Mouse (Mus musculus) thymus, adult 2 months (tissue): ENCODE measurements around the gene Agmat. TPM values are rescaled to one million over a fixed set of nuclear protein-coding genes. Genes with fewer than 3 reads are reported as not detected.

Experiments used
- DNase-seq: peaks from one replicate; pipeline ENCODE4 v3.0.0; 2021
- H3K27ac ChIP-seq: fragments of 200-500 bp; 2 replicates; pipeline ENCODE4 v1.5.1; 2012; ENCODE audit warnings: low read length, control low read depth; ENCODE audit not compliant: control insufficient read depth, insufficient read depth
- H3K27me3 ChIP-seq: fragments of 200-500 bp; 2 replicates; pipeline ENCODE4 v1.6.1; 2012; ENCODE audit warnings: mild to moderate bottlenecking, low read length, moderate library complexity, mixed read lengths; ENCODE audit not compliant: control insufficient read depth, insufficient read depth
- H3K36me3 ChIP-seq: fragments of 200-500 bp; 2 replicates; pipeline ENCODE4 v1.6.1; 2012; ENCODE audit warnings: mild to moderate bottlenecking, low read length, moderate library complexity; ENCODE audit not compliant: control insufficient read depth, insufficient read depth
- H3K4me1 ChIP-seq: fragments of 200-500 bp; replicated peaks from 2 replicates; pipeline ENCODE4 v1.6.1; 2012; ENCODE audit warnings: low read length; ENCODE audit not compliant: control insufficient read depth, insufficient read depth
- H3K4me3 ChIP-seq: fragments of 200-500 bp; 2 replicates; pipeline ENCODE4 v1.5.1; 2012; ENCODE audit warnings: mild to moderate bottlenecking, low read length, control low read depth, moderate library complexity; ENCODE audit not compliant: control insufficient read depth, insufficient read depth
- CTCF ChIP-seq: fragments of 200-500 bp; IDR thresholded peaks from 2 replicates; pipeline ENCODE4 v1.5.1; 2012; ENCODE audit warnings: mild to moderate bottlenecking, control low read depth, low read length, moderate library complexity, borderline replicate concordance; ENCODE audit not compliant: control insufficient read depth, poor library complexity, insufficient read depth; ENCODE audit errors: extremely low read depth
- POLR2A ChIP-seq: fragments of 200-500 bp; IDR thresholded peaks from 2 replicates; pipeline ENCODE4 v1.6.1; 2012; ENCODE audit warnings: mild to moderate bottlenecking, low read length, control low read depth, moderate library complexity; ENCODE audit not compliant: control insufficient read depth, poor library complexity, insufficient read depth; ENCODE audit errors: extremely low read depth
- WGBS: fragments of 180-500 bp; shearing (Covaris S2); methylation state at CpG from one replicate; pipeline ENCODE4 v1.1.7; 2018; 5-methylcytosine and 5-hydroxymethylcytosine counted together
- polyA plus RNA-seq: library from polyadenylated mRNA; depleted of rRNA; stranded (reverse); fragments of >200 nt; gene quantifications from 2 replicates; pipeline ENCODE4 v1.2.3, GENCODE M21; 2012; rRNA removed

Gene Agmat
- polyA plus RNA-seq, 1 experiment: 0.18 TPM

DNA sequence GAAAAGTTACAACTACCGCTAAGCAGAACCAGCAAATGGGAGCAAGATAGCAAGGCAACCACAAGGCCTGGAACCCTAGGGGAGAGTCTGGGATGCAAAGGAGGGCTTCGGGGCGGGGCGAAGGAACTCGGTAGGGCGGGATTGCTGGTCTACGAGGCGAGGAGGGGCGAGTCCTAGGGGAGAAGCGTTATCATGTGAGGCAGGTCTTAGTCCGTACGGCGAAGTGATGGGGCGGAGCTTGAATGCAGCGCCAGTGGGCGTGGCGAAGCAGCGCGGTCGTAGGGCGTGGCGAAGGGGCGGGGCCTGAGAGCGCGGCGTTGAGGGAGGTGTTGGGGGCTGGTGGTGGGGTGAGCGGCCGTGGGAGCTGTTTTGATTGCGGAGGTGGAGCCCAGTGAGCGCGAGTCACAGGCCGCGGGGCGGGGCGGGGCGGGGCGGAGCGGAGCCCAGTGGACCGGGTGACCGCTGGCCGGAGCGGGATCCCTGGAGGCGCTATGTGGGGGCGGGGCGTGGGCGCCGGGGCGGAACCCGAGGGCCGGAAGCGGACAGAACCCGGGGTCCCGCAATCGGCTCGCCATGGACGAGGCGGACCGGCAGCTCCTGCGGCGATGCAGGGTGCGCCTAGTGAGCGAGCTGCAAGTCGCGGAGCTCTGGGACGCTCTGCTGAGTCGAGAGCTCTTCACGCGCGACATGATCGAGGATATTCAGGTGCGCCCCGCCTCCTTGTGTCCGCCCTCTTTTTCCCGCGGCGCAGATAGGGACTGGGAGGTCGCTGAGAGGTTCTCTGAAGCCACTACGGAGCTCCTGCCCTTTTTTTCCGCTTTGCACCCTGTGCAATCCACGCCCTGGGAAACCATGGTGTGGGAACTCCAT, 47.0 kb downstream of the Agmat start, which contains the start of gene Casp9:
TSS of gene Casp9 (plus strand) at position 331 of the 870 bp plus-strand sequence.
- Histone ChIP-seq H3K27ac (peak within 1 kb of the TSS; percentile 66), H3K27me3 (no peaks in the 10 kb centered on the region), H3K4me1 (peaks cover 11% of the 10 kb centered on the region), H3K36me3 (no peaks in the 10 kb centered on the region), H3K4me3 (peak within 1 kb of the TSS; percentile 86)
- WGBS: under 1% methylated on average over 69 of the region's 80 CpGs
- TF ChIP-seq CTCF (0 out of 2 replicates have a peak, but pooled peaks have one; percentile 4), POLR2A (peak; percentile 27; the same call in 1 of the 2 replicates)
- DNase-seq: peak; percentile 98

DNA sequence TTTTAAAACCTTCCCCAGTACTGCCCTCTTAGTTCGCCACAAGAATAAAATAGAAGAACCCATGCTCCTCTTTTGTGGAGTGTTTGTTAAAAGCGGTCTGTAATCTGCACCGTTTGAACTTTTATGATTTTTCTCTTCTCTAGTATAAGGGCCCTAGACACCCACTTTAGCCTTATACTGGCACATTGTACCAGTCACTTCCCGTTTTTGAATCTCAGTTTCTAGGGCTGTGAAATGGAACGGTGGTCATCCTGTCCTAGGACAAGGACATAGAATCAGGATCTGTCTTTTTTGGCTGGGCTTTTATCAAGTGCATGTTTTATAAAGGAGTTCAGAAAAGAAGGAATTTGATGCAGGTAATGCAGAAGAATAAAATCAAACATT, 47.7 kb downstream of the Agmat start:
- Histone ChIP-seq H3K4me1 (peaks cover 11% of the 10 kb centered on the region), H3K27me3 (no peaks in the 10 kb centered on the region), H3K4me3 (peak overlapping the region; percentile 86), H3K27ac (peak overlapping the region; percentile 25; the same call in 1 of the 2 replicates), H3K36me3 (no peaks in the 10 kb centered on the region)
- TF ChIP-seq CTCF (no peak), POLR2A (no peak)
- no peak for DNase-seq
- WGBS: 2% methylated on average over 5 of the region's 5 CpGs

DNA sequence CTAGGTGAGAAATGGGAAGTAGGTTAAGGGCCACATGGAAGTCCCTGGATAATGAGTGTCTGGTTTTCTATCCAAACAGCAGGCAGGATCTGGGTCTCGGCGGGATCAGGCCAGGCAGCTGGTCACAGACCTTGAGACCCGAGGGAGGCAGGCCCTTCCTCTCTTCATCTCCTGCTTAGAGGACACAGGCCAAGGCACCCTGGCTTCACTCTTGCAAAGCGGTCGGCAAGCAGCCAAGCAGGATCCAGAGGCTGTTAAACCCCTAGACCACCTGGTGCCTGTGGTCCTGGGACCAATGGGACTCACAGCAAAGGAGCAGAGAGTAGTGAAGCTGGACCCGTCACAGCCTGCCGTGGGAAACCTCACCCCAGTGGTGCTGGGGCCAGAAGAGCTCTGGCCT, 49.9 kb downstream of the Agmat start:
- TF ChIP-seq CTCF: no peak
- TF ChIP-seq POLR2A: no peak
- DNase-seq: no peak
- no peaks in the 10 kb centered on the region for H3K27me3 ChIP-seq
- H3K4me1 ChIP-seq: peaks cover 4% of the 10 kb centered on the region; the same call in 1 of the 2 replicates
- 96% methylated on average over 7 of the region's 7 CpGs for WGBS
- no peaks in the 10 kb centered on the region for H3K36me3 ChIP-seq
- no peak overlapping the region for H3K4me3 ChIP-seq
- H3K27ac ChIP-seq: no peak overlapping the region

DNA sequence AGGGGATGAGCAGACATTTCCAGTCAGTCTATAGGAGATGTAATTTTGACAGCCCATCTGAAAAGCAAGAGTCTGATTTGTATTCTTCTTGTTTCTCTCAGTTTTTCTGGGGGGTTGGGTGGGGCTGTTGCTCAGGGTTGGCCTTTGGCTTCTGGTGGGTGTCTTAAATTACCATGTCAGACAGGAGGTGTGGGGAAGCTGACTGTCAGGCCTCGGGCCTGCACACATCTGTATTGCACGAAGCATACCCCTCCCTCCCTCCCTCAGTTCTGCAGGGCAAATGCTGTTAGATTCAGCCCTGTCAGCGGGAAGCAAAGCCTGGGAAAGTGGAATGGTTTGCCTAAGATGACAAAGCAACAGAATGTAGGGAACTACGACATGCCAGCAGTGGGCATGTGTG, 50.5 kb downstream of the Agmat start:
- 94% methylated on average over 4 of the region's 4 CpGs for WGBS
- no peak overlapping the region for H3K4me3 ChIP-seq
- peaks cover 4% of the 10 kb centered on the region; the same call in 1 of the 2 replicates for H3K4me1 ChIP-seq
- no peak overlapping the region for H3K27ac ChIP-seq
- no peaks in the 10 kb centered on the region for H3K27me3 ChIP-seq
- no peak for DNase-seq
- H3K36me3 ChIP-seq: no peaks in the 10 kb centered on the region
- TF ChIP-seq POLR2A (no peak), CTCF (no peak)

DNA sequence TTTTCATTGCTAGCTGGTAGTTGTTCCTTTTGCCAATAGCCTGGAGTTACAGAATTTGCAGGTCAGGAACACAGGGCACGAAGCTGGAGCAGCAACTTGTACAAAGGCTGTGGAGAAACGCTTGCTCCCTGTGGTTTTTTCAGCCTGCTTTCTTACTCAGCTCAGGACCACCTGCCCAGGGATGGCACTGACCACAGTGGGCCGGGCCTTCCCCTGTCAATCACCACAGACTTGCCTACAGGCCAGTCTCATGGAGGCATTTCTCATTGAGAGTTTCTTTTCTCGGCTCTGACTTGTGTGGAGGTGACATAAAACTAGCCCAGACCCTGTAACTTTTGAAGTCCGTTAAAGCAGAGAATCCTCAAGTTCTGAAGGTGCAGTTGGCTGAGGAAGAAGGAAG, 51.1 kb downstream of the Agmat start:
- 96% methylated on average over 5 of the region's 5 CpGs for WGBS
- Histone ChIP-seq H3K4me3 (no peak overlapping the region), H3K4me1 (peaks cover 4% of the 10 kb centered on the region; the same call in 1 of the 2 replicates), H3K36me3 (no peaks in the 10 kb centered on the region), H3K27ac (no peak overlapping the region), H3K27me3 (no peaks in the 10 kb centered on the region)
- TF ChIP-seq CTCF (no peak), POLR2A (no peak)
- no peak for DNase-seq

DNA sequence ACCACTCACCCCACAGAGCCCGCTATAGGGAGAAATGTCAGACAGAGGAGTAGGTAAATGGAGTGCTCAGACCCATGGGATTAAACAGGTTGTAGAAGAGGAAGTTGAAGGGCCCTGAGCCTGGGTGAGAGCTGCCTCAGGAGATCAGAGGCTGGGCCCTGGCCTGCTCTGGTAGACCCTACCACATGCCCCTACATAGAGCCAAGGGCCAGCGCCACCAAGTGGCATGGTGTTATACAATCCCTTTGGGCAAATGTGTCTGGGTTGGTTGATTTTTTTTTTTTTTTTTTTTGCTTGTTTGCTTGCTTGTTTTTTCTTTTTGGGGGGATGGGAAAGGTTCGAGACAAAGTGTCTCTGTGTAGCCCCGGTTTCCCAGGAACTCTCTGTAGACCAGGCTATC, 57.6 kb downstream of the Agmat start:
- Histone ChIP-seq H3K27me3 (no peaks in the 10 kb centered on the region), H3K27ac (no peak overlapping the region), H3K36me3 (no peaks in the 10 kb centered on the region), H3K4me1 (no peaks in the 10 kb centered on the region), H3K4me3 (no peak overlapping the region)
- TF ChIP-seq POLR2A (no peak), CTCF (no peak)
- 89% methylated on average over 4 of the region's 4 CpGs for WGBS
- no peak for DNase-seq

DNA sequence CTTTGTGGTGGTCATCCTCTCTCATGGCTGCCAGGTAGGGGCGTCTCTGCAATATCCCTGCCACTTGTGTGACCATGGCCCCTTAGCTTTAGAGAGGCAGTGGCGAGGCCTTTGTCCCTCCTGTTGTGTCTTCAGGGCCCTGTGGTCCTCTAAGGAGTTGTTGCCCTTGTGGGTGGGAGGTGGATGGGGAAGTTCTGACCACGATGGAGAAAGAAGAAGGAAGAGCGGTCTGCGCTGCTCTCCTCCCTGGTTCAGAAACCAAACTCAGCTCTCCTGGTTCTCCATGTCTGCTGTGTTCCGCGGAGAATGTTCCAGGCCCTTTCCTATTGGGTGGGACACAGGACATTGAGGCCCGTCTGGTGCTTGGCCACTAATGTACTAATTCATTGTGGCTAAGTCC, 59.4 kb downstream of the Agmat start:
- whole genome bisulfite sequencing: 86% methylated on average over 8 of the region's 8 CpGs

More for the DNA sequence above, 59.4 kb downstream of the Agmat start:
- H3K4me1 ChIP-seq: no peaks in the 10 kb centered on the region
- H3K27ac ChIP-seq: no peak overlapping the region
- no peak for DNase-seq
- TF ChIP-seq POLR2A (no peak), CTCF (no peak)
- H3K27me3 ChIP-seq: no peaks in the 10 kb centered on the region
- no peaks in the 10 kb centered on the region for H3K36me3 ChIP-seq
- no peak overlapping the region for H3K4me3 ChIP-seq

Other genes with a start within 250 kb of the Agmat start
- 63.4 and 84.1 TPM in 2 replicates for gene Spen, start 208.1 kb upstream of the Agmat start, polyA plus RNA-seq
- 9.5 and 16.2 TPM in 2 replicates for gene Fblim1, start 140.6 kb upstream of the Agmat start, polyA plus RNA-seq
- gene Tmem82, start 128.0 kb upstream of the Agmat start, polyA plus RNA-seq: 1.2 and 2.8 TPM in 2 replicates
- 2.6 and 12.3 TPM in 2 replicates for gene Slc25a34, start 122.9 kb upstream of the Agmat start, polyA plus RNA-seq
- gene Plekhm2, start 81.8 kb upstream of the Agmat start, polyA plus RNA-seq: 58.5 and 71.4 TPM in 2 replicates
- 8.5 and 14.4 TPM in 2 replicates for gene Rsc1a1, start 61.1 kb upstream of the Agmat start, polyA plus RNA-seq
- gene Ddi2, start 23.3 kb upstream of the Agmat start, polyA plus RNA-seq: 15.6 and 25.5 TPM in 2 replicates
- 11.8 and 11.9 TPM in 2 replicates for gene Dnajc16, start 44.3 kb downstream of the Agmat start, polyA plus RNA-seq
- gene Casp9, start 46.9 kb downstream of the Agmat start, polyA plus RNA-seq: 16.0 and 16.9 TPM in 2 replicates
- 0.46 and 2.1 TPM in 2 replicates for gene Cela2a, start 79.5 kb downstream of the Agmat start, polyA plus RNA-seq
- 0.35 and 0.43 TPM in 2 replicates for gene Ctrc, start 99.7 kb downstream of the Agmat start, polyA plus RNA-seq
- gene Efhd2, start 128.2 kb downstream of the Agmat start, polyA plus RNA-seq: 120 and 128 TPM in 2 replicates